Mouse (Mus musculus): Measurements from ENCODE around the gene Cdkl4. TPM values are rescaled to one million over a fixed set of nuclear protein-coding genes. Genes with fewer than 3 reads are reported as not detected.

Gene Cdkl4
- polyA plus RNA-seq, 1 experiment from 2014 or later = 1.5 TPM

- DNase-seq (ENCODE audit: low spot score) (no peak), ATAC-seq (replicated peaks; ENCODE audit: low FRiP score) (no peak)
- no peak overlapping the region for H3K27ac ChIP-seq (ENCODE audit: low read depth, low read length)
- 95% methylated on average over 12 of the region's 12 CpGs for WGBS
- H3K4me1 ChIP-seq (replicated peaks; ENCODE audit: control insufficient read depth, insufficient read depth, low read length) = no peaks in the 10 kb centered on the region
- H3K27me3 ChIP-seq (ENCODE audit: control insufficient read depth, insufficient read depth, low read length) = no peaks in the 10 kb centered on the region
- H3K4me2 ChIP-seq (ENCODE audit: low read depth, low read length, severe bottlenecking) = no peak overlapping the region
- H3K9ac ChIP-seq (ENCODE audit: low read length) = no peak overlapping the region
- H3K36me3 ChIP-seq (ENCODE audit: control insufficient read depth, insufficient read depth, low read length) = no peaks in the 10 kb centered on the region
- H3K4me3 ChIP-seq (ENCODE audit: low read depth, low read length) = no peak overlapping the region
- H3K9me3 ChIP-seq (ENCODE audit: control insufficient read depth, low read length) = no peaks in the 10 kb centered on the region
These were observed 58.8 kb downstream of the Cdkl4 start for GRCm38 (mm10) chr17:80518811-80519210.

GRCm38 (mm10) chr17:80517244-80517643, 60.4 kb downstream of the Cdkl4 start:
- ATAC-seq (replicated peaks; ENCODE audit: low FRiP score) = no peak
- no peak for DNase-seq (ENCODE audit: low spot score)
- Histone ChIP-seq H3K9ac (ENCODE audit: low read length) (no peak overlapping the region), H3K4me2 (ENCODE audit: low read depth, low read length, severe bottlenecking) (no peak overlapping the region), H3K27ac (ENCODE audit: low read depth, low read length) (no peak overlapping the region), H3K4me3 (ENCODE audit: low read depth, low read length) (no peak overlapping the region), H3K27me3 (ENCODE audit: control insufficient read depth, insufficient read depth, low read length) (no peaks in the 10 kb centered on the region), H3K36me3 (ENCODE audit: control insufficient read depth, insufficient read depth, low read length) (no peaks in the 10 kb centered on the region), H3K9me3 (ENCODE audit: control insufficient read depth, low read length) (no peaks in the 10 kb centered on the region), H3K4me1 (replicated peaks; ENCODE audit: control insufficient read depth, insufficient read depth, low read length) (no peaks in the 10 kb centered on the region)
- 85% methylated on average over 9 of the region's 9 CpGs for WGBS

GRCm38 (mm10) chr17:80515956-80516355, 61.7 kb downstream of the Cdkl4 start:
- no peaks in the 10 kb centered on the region for H3K4me1 ChIP-seq (replicated peaks; ENCODE audit: control insufficient read depth, insufficient read depth, low read length)
- 95% methylated on average over 9 of the region's 9 CpGs for WGBS
- no peaks in the 10 kb centered on the region for H3K36me3 ChIP-seq (ENCODE audit: control insufficient read depth, insufficient read depth, low read length)
- no peaks in the 10 kb centered on the region for H3K9me3 ChIP-seq (ENCODE audit: control insufficient read depth, low read length)
- no peak overlapping the region for H3K4me2 ChIP-seq (ENCODE audit: low read depth, low read length, severe bottlenecking)
- ATAC-seq (replicated peaks; ENCODE audit: low FRiP score) (no peak), DNase-seq (ENCODE audit: low spot score) (no peak)
- no peak overlapping the region for H3K4me3 ChIP-seq (ENCODE audit: low read depth, low read length)
- H3K9ac ChIP-seq (ENCODE audit: low read length) = no peak overlapping the region
- H3K27me3 ChIP-seq (ENCODE audit: control insufficient read depth, insufficient read depth, low read length) = no peaks in the 10 kb centered on the region
- no peak overlapping the region for H3K27ac ChIP-seq (ENCODE audit: low read depth, low read length)

GRCm38 (mm10) chr17:80515513-80515912, 62.1 kb downstream of the Cdkl4 start:
- no peaks in the 10 kb centered on the region for H3K36me3 ChIP-seq (ENCODE audit: control insufficient read depth, insufficient read depth, low read length)
- no peaks in the 10 kb centered on the region for H3K4me1 ChIP-seq (replicated peaks; ENCODE audit: control insufficient read depth, insufficient read depth, low read length)
- H3K4me2 ChIP-seq (ENCODE audit: low read depth, low read length, severe bottlenecking) = no peak overlapping the region
- WGBS = 92% methylated on average over 7 of the region's 7 CpGs
- H3K27me3 ChIP-seq (ENCODE audit: control insufficient read depth, insufficient read depth, low read length) = no peaks in the 10 kb centered on the region
- H3K27ac ChIP-seq (ENCODE audit: low read depth, low read length) = no peak overlapping the region
- no peaks in the 10 kb centered on the region for H3K9me3 ChIP-seq (ENCODE audit: control insufficient read depth, low read length)
- DNase-seq (ENCODE audit: low spot score) (no peak), ATAC-seq (replicated peaks; ENCODE audit: low FRiP score) (no peak)
- no peak overlapping the region for H3K4me3 ChIP-seq (ENCODE audit: low read depth, low read length)
- no peak overlapping the region for H3K9ac ChIP-seq (ENCODE audit: low read length)

GRCm38 (mm10) chr17:80513766-80514165, 63.8 kb downstream of the Cdkl4 start:
- Histone ChIP-seq H3K4me1 (replicated peaks; ENCODE audit: control insufficient read depth, insufficient read depth, low read length) (no peaks in the 10 kb centered on the region), H3K4me3 (ENCODE audit: low read depth, low read length) (no peak overlapping the region), H3K9me3 (ENCODE audit: control insufficient read depth, low read length) (no peaks in the 10 kb centered on the region), H3K9ac (ENCODE audit: low read length) (no peak overlapping the region), H3K27ac (ENCODE audit: low read depth, low read length) (no peak overlapping the region), H3K4me2 (ENCODE audit: low read depth, low read length, severe bottlenecking) (no peak overlapping the region), H3K36me3 (ENCODE audit: control insufficient read depth, insufficient read depth, low read length) (no peaks in the 10 kb centered on the region), H3K27me3 (ENCODE audit: control insufficient read depth, insufficient read depth, low read length) (no peaks in the 10 kb centered on the region)
- DNase-seq (ENCODE audit: low spot score) = no peak
- 90% methylated on average over 8 of the region's 8 CpGs for WGBS
- no peak for ATAC-seq (replicated peaks; ENCODE audit: low FRiP score)

- Histone ChIP-seq H3K27ac (ENCODE audit: low read depth, low read length) (no peak overlapping the region), H3K4me2 (ENCODE audit: low read depth, low read length, severe bottlenecking) (no peak overlapping the region), H3K27me3 (ENCODE audit: control insufficient read depth, insufficient read depth, low read length) (no peaks in the 10 kb centered on the region), H3K9me3 (ENCODE audit: control insufficient read depth, low read length) (no peaks in the 10 kb centered on the region), H3K36me3 (ENCODE audit: control insufficient read depth, insufficient read depth, low read length) (no peaks in the 10 kb centered on the region), H3K4me3 (ENCODE audit: low read depth, low read length) (no peak overlapping the region), H3K4me1 (replicated peaks; ENCODE audit: control insufficient read depth, insufficient read depth, low read length) (no peaks in the 10 kb centered on the region), H3K9ac (ENCODE audit: low read length) (no peak overlapping the region)
- no peak for ATAC-seq (replicated peaks; ENCODE audit: low FRiP score)
- WGBS = 84% methylated on average over 3 of the region's 3 CpGs
- no peak for DNase-seq (ENCODE audit: low spot score)
These were observed 67.2 kb downstream of the Cdkl4 start for GRCm38 (mm10) chr17:80510459-80510855.

- H3K27me3 ChIP-seq (ENCODE audit: control insufficient read depth, insufficient read depth, low read length) = no peaks in the 10 kb centered on the region
- WGBS = 66% methylated on average over 4 of the region's 4 CpGs
- H3K9me3 ChIP-seq (ENCODE audit: control insufficient read depth, low read length) = no peaks in the 10 kb centered on the region
- DNase-seq (ENCODE audit: low spot score) (no peak), ATAC-seq (replicated peaks; ENCODE audit: low FRiP score) (no peak)
- no peaks in the 10 kb centered on the region for H3K4me1 ChIP-seq (replicated peaks; ENCODE audit: control insufficient read depth, insufficient read depth, low read length)
- no peak overlapping the region for H3K27ac ChIP-seq (ENCODE audit: low read depth, low read length)
- H3K4me2 ChIP-seq (ENCODE audit: low read depth, low read length, severe bottlenecking) = no peak overlapping the region
- H3K36me3 ChIP-seq (ENCODE audit: control insufficient read depth, insufficient read depth, low read length) = no peaks in the 10 kb centered on the region
- H3K9ac ChIP-seq (ENCODE audit: low read length) = no peak overlapping the region
- H3K4me3 ChIP-seq (ENCODE audit: low read depth, low read length) = no peak overlapping the region
These were observed 67.8 kb downstream of the Cdkl4 start for GRCm38 (mm10) chr17:80509494-80510458.

GRCm38 (mm10) chr17:80505766-80506165, 71.8 kb downstream of the Cdkl4 start:
- Histone ChIP-seq H3K9me3 (ENCODE audit: control insufficient read depth, low read length) (no peaks in the 10 kb centered on the region), H3K27ac (ENCODE audit: low read depth, low read length) (no peak overlapping the region), H3K4me1 (replicated peaks; ENCODE audit: control insufficient read depth, insufficient read depth, low read length) (no peaks in the 10 kb centered on the region), H3K27me3 (ENCODE audit: control insufficient read depth, insufficient read depth, low read length) (no peaks in the 10 kb centered on the region), H3K9ac (ENCODE audit: low read length) (no peak overlapping the region), H3K4me2 (ENCODE audit: low read depth, low read length, severe bottlenecking) (no peak overlapping the region), H3K4me3 (ENCODE audit: low read depth, low read length) (no peak overlapping the region), H3K36me3 (ENCODE audit: control insufficient read depth, insufficient read depth, low read length) (no peaks in the 10 kb centered on the region)
- WGBS = 90% methylated on average over 6 of the region's 6 CpGs
- ATAC-seq (replicated peaks; ENCODE audit: low FRiP score) (no peak), DNase-seq (ENCODE audit: low spot score) (no peak)

- Histone ChIP-seq H3K27ac (ENCODE audit: low read depth, low read length) (no peak overlapping the region), H3K4me2 (ENCODE audit: low read depth, low read length, severe bottlenecking) (no peak overlapping the region), H3K36me3 (ENCODE audit: control insufficient read depth, insufficient read depth, low read length) (no peaks in the 10 kb centered on the region), H3K9ac (ENCODE audit: low read length) (no peak overlapping the region), H3K4me1 (replicated peaks; ENCODE audit: control insufficient read depth, insufficient read depth, low read length) (no peaks in the 10 kb centered on the region), H3K9me3 (ENCODE audit: control insufficient read depth, low read length) (no peaks in the 10 kb centered on the region), H3K27me3 (ENCODE audit: control insufficient read depth, insufficient read depth, low read length) (no peaks in the 10 kb centered on the region), H3K4me3 (ENCODE audit: low read depth, low read length) (no peak overlapping the region)
- 90% methylated on average over 4 of the region's 4 CpGs for WGBS
- DNase-seq (ENCODE audit: low spot score) = no peak
- ATAC-seq (replicated peaks; ENCODE audit: low FRiP score) = no peak
These were observed 72.3 kb downstream of the Cdkl4 start for GRCm38 (mm10) chr17:80505342-80505741.
